Mouse (Mus musculus): ENCODE results near the gene Rbks.

GRCm38 (mm10) chr5:31644847-31645246 is 52.6 kb downstream of the Rbks start:
- TF ChIP-seq EP300 (IDR thresholded peaks at IDR 0.05; ENCODE audit: low read depth) (no peak), CTCF (IDR thresholded peaks at IDR 0.05; ENCODE audit: low read depth) (no peak)

Measured in liver, postnatal 0 days (tissue).